Mouse (Mus musculus): ENCODE results near the gene Ctsz. TPM values are rescaled to one million over a fixed set of nuclear protein-coding genes. Genes with fewer than 3 reads are reported as not detected.

Gene Ctsz
- total RNA-seq, 2 experiments from 2014 or later, result 37.9 to 44.0 TPM

DNA sequence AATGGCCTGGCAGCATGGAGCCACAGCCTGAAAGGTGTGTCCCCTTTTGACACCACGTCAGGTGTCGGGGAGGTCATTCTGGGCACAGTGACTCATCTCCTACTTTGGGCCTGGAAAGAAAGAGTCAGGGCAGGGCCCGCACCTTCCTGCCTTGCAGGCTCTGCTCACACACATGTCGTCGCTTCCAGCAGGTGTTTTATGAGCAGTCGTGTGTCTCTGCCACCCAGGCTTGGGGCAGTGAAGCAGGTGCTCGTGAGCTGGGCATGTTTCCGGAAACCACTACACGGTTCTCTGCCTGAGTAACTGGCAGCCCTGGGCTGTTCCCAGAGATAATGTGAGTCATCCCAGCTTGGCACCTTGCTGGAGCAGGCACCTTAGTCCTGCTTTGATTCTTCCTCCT, 3.6 kb upstream of the Ctsz start:
- no peak for DNase-seq (ENCODE audit: low spot score in 2 of 2)

DNA sequence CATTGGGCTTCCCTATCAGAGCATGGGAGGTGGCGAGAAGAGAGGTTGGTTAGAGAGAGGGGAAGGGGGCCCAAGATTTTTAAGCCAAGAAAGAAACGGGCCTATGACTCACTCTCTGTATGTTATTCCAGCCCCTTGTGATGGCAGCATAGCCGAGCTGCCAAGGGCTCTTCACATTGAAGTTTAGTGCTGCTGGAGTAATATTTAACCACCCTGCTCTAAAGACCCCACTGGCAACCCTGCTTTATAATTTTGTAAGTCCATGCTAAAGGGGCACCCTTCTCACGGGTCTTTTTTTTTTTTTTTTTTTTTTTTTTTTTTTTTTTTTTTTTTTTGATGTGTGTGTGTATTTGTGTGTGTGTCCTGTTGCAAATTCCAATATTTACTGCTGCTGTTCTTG, 3.1 kb upstream of the Ctsz start:
- DNase-seq (ENCODE audit: low spot score in 2 of 2), result no peak

DNA sequence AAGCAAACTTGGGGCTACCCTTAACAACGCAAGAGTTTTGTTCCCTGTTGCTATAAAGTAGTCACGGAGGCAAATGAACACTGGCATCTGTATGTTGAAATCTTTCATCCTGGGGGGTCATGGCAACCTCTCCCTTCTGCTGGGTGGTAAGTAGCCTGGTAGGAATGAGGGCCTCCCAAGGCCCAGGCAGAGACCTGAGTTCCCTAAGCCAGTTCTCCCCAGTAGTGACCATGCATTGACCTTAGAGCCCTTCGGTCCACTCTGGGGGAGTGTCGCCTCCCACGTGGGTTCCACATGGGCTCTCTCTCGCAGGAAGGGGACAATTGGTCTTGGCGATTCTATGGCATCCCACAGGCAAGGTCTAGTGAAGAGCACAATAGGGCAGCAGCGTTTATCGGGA, 1.1 kb upstream of the Ctsz start:
- no peak for DNase-seq (ENCODE audit: low spot score in 2 of 2)

DNA sequence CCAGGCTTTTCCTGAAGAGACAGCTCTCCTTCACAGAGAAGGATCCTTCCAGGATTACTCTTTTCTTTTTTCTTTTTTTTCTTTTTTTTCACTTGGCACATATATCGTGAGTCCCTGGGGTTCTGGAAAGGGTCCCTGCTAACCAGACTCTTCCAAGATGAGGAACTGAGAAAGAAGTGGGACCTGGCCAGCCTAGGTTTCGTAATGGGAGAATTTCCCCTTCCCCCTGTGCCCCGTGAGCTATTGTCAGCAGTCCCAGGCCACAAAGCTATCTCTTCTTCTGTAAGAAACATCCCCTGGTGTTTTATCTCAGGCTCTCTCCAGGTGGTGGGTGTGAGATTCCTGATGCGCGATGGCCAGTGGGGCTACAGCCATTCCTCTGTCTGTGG, 605 bp upstream of the Ctsz start:
- DNase-seq (ENCODE audit: low spot score in 2 of 2), result no peak

DNA sequence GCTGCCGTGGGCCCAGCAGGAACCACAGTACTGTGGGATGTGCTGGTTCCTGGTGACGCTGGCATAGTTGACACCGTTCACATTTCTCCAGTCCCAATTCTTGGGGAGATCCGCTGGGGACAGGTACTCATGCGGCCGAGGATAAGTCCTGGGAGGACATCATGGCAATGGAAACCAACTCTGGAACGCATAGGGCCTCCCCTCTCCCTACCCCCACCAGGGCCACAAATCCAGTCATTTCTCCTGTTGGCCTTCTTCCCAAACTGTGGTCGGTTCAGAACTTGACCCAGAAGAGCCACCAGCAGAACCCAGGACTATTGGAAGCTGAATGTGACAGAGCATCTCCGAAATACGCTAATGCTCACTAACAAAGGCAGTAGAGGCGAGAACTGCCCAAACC, 658 bp downstream of the Ctsz start:
- no peak for DNase-seq (ENCODE audit: low spot score in 2 of 2)

DNA sequence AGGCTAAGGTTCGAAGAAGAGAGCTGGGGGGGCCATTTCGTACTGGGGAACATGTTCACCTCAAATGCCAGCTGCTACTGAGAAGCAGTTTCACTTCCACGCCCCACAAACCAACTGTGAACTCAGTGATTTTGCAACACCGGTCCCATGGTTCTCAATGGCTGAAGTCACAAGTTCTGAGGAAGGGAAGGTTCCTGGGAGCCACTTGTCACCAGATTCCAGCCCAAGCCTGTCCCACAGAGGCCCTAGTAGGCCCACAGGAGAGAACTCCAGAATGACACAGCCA, 1.2 kb downstream of the Ctsz start:
- no peak for DNase-seq (ENCODE audit: low spot score in 2 of 2)

DNA sequence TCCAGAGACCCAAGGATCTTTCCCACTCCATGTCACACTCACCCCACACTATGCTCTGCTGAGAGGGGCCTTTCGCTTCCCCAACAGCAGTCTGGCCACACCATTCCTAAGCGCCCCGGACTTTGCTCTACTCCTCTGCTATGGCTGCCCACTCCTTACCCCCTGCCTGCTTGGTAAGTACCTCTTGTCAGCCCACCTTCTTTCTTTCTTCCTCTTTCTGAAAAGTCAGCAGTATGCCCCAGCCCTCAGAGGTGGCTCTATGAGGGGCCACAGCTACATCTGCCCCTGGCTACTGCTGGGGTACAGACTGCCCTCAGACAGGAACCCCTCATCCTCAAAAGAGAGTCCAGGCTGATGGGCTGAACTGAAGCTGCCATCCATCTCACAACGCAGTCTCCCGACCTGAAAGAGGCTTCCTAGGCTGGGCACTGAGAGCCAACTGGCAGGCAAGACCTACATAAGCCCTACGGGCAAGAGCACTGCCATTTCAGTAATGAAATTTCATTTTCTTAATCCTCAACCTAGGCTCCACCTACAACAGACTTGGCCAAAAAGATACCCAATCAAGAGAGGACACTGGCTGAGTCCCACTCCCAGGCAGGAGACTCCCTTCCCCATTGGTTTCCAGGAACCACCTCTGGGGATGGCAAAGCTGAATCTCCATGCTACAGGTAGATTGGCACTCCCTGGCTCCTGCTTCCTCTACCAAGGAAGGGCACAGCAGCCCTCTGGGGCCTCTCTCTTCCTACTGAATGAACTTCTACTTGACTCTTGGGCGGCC, 1.7 kb downstream of the Ctsz start:
- no peak for DNase-seq (ENCODE audit: low spot score in 2 of 2)

DNA sequence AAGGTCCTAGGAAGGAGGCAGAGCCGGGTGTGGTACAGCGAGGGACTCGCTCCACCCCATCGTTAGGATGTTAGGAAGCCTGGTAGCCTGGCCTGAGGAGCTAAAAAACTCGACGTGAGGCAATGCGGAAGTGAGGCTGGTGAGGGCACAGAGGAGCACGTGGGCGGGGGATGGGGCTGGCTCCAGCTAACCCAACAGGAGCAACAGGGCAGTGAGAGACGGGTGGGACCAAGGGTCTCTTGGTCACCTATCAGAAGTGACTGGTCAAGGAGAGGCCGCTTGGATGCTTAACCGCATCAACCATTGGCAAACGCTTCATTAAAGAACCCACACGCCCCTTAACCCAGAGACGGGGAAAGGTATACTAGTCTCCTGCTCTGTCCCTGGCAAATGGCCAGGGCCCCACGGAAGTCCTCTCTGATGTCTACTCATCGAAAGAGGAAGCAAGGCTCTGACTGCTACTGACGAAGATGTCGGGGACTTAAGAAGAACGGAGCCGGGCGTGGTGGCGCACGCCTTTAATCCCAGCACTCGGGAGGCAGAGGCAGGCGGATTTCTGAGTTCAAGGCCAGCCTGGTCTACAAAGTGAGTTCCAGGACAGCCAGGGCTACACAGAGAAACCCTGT, 2.6 kb downstream of the Ctsz start:
- no peak for DNase-seq (ENCODE audit: low spot score in 2 of 2)

DNA sequence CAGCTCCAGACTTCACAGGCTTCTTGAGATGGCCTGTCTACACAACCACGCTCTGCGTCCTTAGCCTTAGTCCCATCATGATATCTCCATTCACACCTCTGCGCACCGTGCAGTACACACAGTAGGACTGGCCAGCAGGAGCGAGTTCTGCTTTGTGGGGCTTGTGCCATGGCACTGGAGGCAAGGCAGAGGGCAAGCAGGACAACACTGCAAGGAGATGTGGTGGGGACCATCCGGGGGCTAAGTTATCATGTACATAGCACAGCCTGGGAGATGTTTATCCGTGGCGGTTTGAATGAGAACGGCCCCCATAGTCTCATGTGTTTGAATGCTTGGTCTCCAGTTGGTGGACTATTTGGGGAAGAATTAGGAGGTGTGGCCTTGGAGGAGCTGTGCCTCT, 3.9 kb downstream of the Ctsz start:
- DNase-seq (ENCODE audit: low spot score in 2 of 2), result no peak

DNA sequence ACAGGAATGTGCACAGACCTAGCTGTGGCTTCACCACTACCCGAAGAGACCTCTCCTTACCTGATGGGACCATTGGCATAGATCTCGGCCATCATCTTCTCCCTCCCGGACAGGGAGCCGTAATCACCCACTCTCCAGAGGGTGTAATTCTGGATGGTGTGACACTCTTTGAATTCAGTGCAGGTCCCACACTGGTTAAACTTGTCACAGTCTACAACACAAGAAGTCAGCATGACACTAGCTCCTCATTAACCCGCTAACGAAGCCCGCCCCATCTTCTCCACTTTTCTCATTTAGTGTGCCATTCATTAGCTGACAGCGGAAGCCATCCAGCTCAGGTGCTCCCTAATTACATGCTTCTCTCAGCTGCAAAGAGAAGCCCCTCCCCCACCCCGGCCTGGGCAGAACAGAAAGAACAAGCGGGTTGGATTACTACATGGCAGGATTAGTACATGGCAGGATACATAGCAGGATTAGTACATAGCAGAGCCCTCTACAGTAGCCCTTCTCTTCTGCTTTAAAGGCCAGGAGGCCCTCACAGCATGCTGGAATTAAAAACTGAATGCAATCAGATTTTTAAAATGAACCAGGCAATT, 9.7 kb downstream of the Ctsz start:
- no peak for DNase-seq (ENCODE audit: low spot score in 2 of 2)

DNA sequence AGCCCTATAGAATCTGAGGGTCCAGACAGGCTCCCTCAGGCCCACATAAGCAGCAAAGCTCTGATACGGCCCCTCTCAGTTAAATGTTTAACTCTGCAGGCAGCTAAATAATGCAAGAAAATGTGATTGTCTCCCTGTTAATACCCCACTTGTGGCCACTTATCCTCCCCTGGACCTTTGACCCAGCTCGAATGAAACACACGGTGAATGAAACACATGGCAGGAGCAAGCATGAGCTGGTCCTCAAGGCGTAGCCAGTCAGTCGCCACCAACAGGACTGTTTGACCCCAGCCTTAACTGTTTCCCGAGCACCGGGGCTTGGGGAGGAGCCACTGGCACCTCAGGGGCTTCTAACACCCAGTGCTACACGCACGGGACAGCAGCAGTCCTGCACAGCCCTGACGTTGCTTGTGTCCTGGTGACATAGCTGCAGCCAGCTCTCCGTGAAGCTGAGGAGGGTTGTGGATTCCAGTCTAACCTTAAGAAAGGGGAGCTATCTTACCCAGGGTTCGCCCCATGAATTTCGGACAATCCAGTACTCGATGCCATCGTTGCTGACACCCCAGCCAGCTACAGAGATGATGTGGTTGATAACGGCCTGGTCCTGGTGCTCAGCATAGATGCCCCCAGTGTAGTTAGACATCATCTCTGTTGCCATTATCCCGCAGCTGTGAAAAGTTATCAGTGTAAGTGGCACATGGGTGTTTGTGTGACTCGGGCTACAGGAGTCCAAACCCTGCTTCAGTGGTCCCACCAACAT, 10.6 kb downstream of the Ctsz start:
- DNase-seq (ENCODE audit: low spot score in 2 of 2), result no peak

DNA sequence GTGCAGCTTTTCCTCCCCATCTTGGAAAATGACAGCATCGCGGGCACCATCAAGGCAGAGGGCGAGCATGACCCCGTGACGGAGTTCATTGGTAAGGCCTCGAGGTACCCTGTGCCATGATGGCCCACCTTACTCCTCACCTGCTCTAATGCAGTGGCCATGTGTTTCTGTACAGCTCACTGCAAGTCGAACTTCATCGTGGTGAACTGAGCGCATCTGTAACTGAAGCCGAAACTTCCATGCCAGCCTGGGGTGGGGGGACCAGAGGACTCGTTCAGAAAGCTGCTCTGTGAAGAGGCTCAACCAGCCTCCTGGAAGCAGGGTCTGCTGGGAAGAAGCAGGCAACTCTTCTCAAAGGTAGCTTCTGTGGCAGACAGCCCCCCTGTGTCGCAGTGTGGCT, 12.0 kb downstream of the Ctsz start:
- DNase-seq (ENCODE audit: low spot score in 2 of 2), result no peak

DNA sequence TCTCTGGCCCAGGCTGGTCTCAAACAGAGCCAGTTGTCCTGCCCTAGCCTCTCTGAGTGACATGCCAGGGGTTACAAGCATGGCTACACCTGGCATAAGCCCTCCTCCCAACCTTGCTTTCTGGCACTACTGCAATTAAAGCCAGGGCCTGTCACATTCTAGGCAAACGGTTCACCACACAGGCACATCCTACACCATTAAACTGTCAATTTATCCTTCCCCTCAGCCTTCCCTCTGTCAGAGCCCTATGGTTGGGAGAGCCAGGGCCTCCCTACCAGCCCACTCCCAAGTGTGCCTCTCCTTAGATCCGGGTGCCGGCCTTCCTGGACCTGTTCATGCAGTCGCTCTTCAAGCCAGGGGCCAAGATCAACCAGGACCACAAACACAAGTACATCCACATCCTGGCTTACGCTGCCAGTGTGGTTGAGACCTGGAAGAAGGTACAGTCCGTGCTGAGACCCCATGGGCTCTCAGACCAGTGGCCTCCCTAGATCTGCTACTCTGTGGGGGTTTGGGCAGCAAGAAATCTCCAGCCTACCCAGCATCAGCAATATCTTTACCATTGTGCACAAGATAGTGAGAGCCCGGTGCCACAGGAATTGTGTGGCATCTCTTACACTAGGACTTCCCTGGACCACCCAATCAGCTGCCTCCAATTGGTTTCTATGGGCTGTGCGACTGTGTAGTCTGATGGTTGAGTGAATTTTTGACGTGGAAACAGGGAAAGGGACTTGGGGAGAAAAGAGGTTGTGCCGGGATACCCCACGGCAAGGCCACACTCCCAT, 14.3 kb downstream of the Ctsz start:
- no peak for DNase-seq (ENCODE audit: low spot score in 2 of 2)

DNA sequence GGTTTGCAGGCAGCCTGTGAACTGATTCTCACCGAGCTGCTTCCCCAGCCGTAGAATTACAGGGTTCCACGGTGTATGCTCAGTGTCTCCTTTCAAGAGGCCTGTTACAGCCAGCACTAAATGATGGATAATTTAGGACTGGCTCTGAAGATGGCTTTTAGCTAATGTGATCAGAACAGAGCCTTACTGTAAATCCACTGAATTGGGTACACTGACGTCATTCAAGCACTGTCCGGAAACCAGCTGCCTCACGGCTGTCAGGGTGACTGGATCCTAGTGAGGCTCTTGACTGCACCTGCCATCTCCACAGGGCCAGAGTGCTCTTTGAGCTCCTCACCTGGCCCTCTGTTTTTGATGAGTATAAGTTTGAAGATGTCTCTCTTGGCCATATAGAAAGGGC, 17.7 kb downstream of the Ctsz start:
- DNase-seq (ENCODE audit: low spot score in 2 of 2), result no peak

DNA sequence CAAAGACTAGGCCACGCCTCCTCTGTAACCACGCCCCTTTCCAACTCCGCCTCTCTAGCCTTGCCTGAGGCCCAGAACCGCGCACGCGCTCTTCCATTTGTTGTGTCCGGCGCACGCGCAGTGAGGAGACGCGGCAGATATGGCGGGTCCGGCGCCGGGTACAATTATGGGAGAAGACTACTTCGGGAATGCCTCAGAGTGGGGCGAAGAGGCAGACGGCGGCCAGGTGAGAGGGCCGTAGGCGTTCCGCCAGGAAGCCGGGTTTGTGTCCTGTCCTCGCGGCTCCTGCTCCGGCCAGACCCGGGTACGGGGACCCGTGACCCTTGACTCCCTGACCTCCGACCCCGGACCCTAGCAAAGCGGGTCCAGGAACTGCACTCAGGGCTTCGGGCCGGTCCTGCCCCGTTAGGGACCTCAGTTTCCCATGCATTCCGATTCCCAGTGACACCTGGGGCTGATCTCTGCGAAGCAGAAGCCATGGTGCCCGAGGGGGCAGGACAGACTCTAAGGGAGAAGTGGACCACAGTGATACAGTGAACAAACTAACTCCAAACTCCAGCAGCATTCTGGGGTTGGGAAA, 23.0 kb downstream of the Ctsz start, which contains the start of gene Nelfcd:
TSS of gene Nelfcd (plus strand) at position 74 of the 580 bp plus-strand sequence.
- peak; percentile 87 to 96 for DNase-seq (ENCODE audit: low spot score in 2 of 2)

DNA sequence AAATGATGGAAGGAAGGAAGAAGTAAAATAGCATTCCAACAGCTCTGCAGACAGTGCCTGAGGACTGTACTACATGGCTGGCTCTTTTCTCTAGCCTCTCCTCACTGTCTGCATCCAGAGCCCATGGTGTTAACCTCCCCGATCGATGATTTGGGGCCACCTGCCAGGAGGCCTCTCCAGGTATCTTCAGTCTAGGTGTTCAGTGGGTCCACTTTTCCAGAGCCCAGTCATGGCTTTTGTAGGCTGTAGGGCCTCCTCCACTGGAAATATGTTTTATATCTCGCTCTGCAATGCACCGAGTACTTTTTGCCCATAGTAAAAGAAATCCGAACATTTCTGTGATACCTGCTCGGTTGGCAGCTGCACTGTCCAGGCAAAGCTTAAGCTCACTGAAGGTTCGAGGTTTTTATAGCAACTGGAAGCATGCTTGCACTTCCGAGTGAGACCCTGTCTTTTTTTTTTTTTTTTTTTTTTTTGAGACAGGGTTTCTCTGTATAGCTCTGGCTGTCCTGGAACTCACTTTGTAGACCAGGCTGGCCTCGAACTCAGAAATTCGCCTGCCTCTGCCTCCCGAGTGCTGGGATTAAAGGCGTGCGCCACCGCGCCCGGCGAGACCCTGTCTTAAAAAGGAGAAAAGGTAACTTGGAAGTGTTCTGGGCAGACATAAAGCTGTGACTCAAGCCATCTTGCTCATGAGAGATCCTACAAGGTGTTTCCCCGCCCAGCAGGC, 23.7 kb downstream of the Ctsz start:
- no peak for DNase-seq (ENCODE audit: low spot score in 2 of 2)

DNA sequence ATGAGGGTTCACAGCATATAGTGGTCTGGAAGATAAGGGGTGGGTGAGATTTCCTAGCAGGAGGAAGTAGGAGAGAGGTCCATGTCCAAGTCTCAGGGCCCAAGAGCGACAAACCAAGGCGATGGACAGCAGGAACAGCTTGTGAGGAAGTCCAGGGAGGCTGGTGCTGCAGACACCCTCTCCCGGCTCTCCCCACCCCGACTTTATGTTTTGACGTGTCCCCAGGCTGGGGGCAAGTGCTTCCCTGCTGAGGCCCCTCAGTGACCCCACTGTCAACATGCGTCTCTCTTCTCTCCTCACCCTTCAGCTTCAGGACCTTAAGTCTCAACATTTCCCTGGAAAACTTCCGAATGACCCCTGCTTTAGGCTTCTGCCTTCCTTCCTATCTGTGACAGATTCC, 25.7 kb downstream of the Ctsz start:
- DNase-seq (ENCODE audit: low spot score in 2 of 2), result no peak

DNA sequence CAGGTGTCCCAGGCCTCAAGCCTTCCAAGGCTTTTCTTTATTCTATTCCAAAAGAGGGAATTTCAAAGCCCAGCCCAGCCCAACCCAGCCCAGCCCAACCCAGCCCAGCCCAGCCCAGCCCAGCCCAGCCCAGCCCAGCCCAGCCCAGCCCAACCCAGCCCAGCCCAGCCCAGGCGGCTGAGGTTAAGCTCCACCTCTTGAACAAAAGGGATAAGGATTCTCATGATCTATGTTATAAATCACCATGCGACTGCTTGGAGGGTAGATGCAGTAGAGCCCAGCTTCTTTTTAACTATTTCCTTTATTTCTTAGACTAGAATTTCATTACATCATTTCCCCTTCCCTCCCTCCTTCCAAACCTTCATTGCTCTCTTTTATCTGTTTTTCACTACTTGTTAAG, 28.6 kb downstream of the Ctsz start:
- DNase-seq (ENCODE audit: low spot score in 2 of 2), result no peak

DNA sequence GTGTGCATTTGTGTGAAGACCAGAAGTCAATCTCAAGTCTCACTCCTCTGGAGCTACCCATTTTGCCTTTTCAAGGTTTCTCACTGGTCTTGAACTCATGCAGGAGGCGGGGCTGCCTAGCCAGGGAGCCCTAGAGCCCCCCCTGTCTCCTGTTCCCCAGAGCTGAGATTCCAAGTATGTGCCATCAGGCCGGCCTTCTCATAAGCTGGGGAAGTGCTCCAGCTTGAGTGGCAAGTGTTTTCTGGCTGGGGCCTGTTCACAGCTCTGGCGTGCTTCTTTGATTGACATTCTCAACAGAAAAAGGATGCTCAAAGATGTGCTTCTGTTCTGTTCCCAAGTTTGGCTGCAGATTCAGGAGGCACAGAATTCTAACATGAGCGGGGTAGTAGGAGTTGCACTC, 38.4 kb downstream of the Ctsz start:
- peak in 1 of 2 experiments; percentile 21 for DNase-seq (ENCODE audit: low spot score in 2 of 2)

DNA sequence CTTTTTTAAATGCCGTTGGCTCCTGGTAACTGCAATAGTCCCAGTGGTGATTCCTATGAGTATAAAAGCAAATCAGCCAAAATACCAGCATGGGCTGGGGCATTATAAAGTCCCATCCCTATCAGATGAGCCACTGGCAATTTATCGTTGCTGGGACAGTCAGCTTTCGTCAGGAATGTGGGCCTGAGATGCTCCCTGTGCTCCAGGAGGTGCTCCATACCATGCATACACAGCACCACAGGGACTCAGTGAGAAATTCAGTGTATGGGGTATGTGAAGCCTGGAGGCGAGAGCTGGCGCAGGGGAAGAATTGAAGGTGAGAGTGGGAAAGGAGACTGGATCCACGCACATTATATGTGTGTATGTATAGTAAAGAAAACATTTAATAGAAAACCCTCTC, 41.0 kb downstream of the Ctsz start:
- no peak for DNase-seq (ENCODE audit: low spot score in 2 of 2)
